Mouse (Mus musculus): Measurements from ENCODE around the gene Pla1a. TPM values are rescaled to one million over a fixed set of nuclear protein-coding genes. Genes with fewer than 3 reads are reported as not detected.

Pla1a gene
- polyA plus RNA-seq, 1 experiment = 1.5 TPM

GRCm38 (mm10) chr16:38407584-38407983 lies 25.4 kb downstream of the Pla1a start:
- TF ChIP-seq POLR2A (IDR thresholded peaks at IDR 0.05; ENCODE audit: borderline replicate concordance, control insufficient read depth, low read depth, low read length) = no peak
- TF ChIP-seq CTCF (IDR thresholded peaks at IDR 0.05; ENCODE audit: control insufficient read depth, insufficient read depth, low read length) = no peak
- no peaks in the 10 kb centered on the region; the same call in 1 of the 2 replicates for H3K4me1 ChIP-seq (ENCODE audit: control insufficient read depth, insufficient read depth, low read length)
- 60% methylated on average over 5 of the region's 5 CpGs for WGBS
- H3K27ac ChIP-seq (ENCODE audit: control insufficient read depth, insufficient read depth, low read depth, low read length, poor library complexity) = no peak overlapping the region
- no peak overlapping the region for H3K4me3 ChIP-seq (replicated peaks; ENCODE audit: control insufficient read depth, low read depth, low read length)

GRCm38 (mm10) chr16:38406708-38407107 lies 26.2 kb downstream of the Pla1a start:
- no peak overlapping the region for H3K4me3 ChIP-seq (replicated peaks; ENCODE audit: control insufficient read depth, low read depth, low read length)
- no peaks in the 10 kb centered on the region; the same call in 1 of the 2 replicates for H3K4me1 ChIP-seq (ENCODE audit: control insufficient read depth, insufficient read depth, low read length)
- 67% methylated on average over 6 of the region's 6 CpGs for WGBS
- H3K27ac ChIP-seq (ENCODE audit: control insufficient read depth, insufficient read depth, low read depth, low read length, poor library complexity) = no peak overlapping the region
- no peak for TF ChIP-seq CTCF (IDR thresholded peaks at IDR 0.05; ENCODE audit: control insufficient read depth, insufficient read depth, low read length)
- no peak for TF ChIP-seq POLR2A (IDR thresholded peaks at IDR 0.05; ENCODE audit: borderline replicate concordance, control insufficient read depth, low read depth, low read length)

GRCm38 (mm10) chr16:38406293-38406692 lies 26.7 kb downstream of the Pla1a start:
- TF ChIP-seq CTCF (IDR thresholded peaks at IDR 0.05; ENCODE audit: control insufficient read depth, insufficient read depth, low read length) = no peak
- TF ChIP-seq POLR2A (IDR thresholded peaks at IDR 0.05; ENCODE audit: borderline replicate concordance, control insufficient read depth, low read depth, low read length) = no peak
- WGBS = 88% methylated on average over 5 of the region's 5 CpGs
- no peaks in the 10 kb centered on the region; the same call in 1 of the 2 replicates for H3K4me1 ChIP-seq (ENCODE audit: control insufficient read depth, insufficient read depth, low read length)
- H3K4me3 ChIP-seq (replicated peaks; ENCODE audit: control insufficient read depth, low read depth, low read length) = no peak overlapping the region
- H3K27ac ChIP-seq (ENCODE audit: control insufficient read depth, insufficient read depth, low read depth, low read length, poor library complexity) = no peak overlapping the region

GRCm38 (mm10) chr16:38403639-38404038 lies 29.3 kb downstream of the Pla1a start:
- Histone ChIP-seq H3K4me1 (ENCODE audit: control insufficient read depth, insufficient read depth, low read length) (peaks cover 3% of the 10 kb centered on the region; the same call in 1 of the 2 replicates), H3K4me3 (replicated peaks; ENCODE audit: control insufficient read depth, low read depth, low read length) (no peak overlapping the region), H3K27ac (ENCODE audit: control insufficient read depth, insufficient read depth, low read depth, low read length, poor library complexity) (peak overlapping the region; percentile 30; the same call in 1 of the 2 replicates)
- 4% methylated on average over 7 of the region's 7 CpGs for WGBS
- TF ChIP-seq POLR2A (IDR thresholded peaks at IDR 0.05; ENCODE audit: borderline replicate concordance, control insufficient read depth, low read depth, low read length) = no peak
- no peak for TF ChIP-seq CTCF (IDR thresholded peaks at IDR 0.05; ENCODE audit: control insufficient read depth, insufficient read depth, low read length)

GRCm38 (mm10) chr16:38401468-38401867 lies 31.5 kb downstream of the Pla1a start:
- Histone ChIP-seq H3K4me3 (replicated peaks; ENCODE audit: control insufficient read depth, low read depth, low read length) (no peak overlapping the region), H3K4me1 (ENCODE audit: control insufficient read depth, insufficient read depth, low read length) (peaks cover 3% of the 10 kb centered on the region; the same call in 1 of the 2 replicates), H3K27ac (ENCODE audit: control insufficient read depth, insufficient read depth, low read depth, low read length, poor library complexity) (no peak overlapping the region)
- WGBS = 80% methylated on average over 6 of the region's 6 CpGs
- TF ChIP-seq POLR2A (IDR thresholded peaks at IDR 0.05; ENCODE audit: borderline replicate concordance, control insufficient read depth, low read depth, low read length) (no peak), CTCF (IDR thresholded peaks at IDR 0.05; ENCODE audit: control insufficient read depth, insufficient read depth, low read length) (no peak)

- TF ChIP-seq CTCF (IDR thresholded peaks at IDR 0.05; ENCODE audit: control insufficient read depth, insufficient read depth, low read length) = no peak
- no peak for TF ChIP-seq POLR2A (IDR thresholded peaks at IDR 0.05; ENCODE audit: borderline replicate concordance, control insufficient read depth, low read depth, low read length)
- Histone ChIP-seq H3K27ac (ENCODE audit: control insufficient read depth, insufficient read depth, low read depth, low read length, poor library complexity) (no peak overlapping the region), H3K4me1 (ENCODE audit: control insufficient read depth, insufficient read depth, low read length) (peaks cover 4% of the 10 kb centered on the region; the same call in 1 of the 2 replicates), H3K4me3 (replicated peaks; ENCODE audit: control insufficient read depth, low read depth, low read length) (no peak overlapping the region)
- 84% methylated on average over 9 of the region's 9 CpGs for WGBS
Measured at GRCm38 (mm10) chr16:38400311-38400960, 32.5 kb downstream of the Pla1a start.

GRCm38 (mm10) chr16:38399531-38400231 lies 33.3 kb downstream of the Pla1a start:
- no peak for TF ChIP-seq POLR2A (IDR thresholded peaks at IDR 0.05; ENCODE audit: borderline replicate concordance, control insufficient read depth, low read depth, low read length)
- TF ChIP-seq CTCF (IDR thresholded peaks at IDR 0.05; ENCODE audit: control insufficient read depth, insufficient read depth, low read length) = no peak
- Histone ChIP-seq H3K27ac (ENCODE audit: control insufficient read depth, insufficient read depth, low read depth, low read length, poor library complexity) (0 out of 2 replicates have a peak overlapping the region, but pooled peaks have one; percentile 11), H3K4me1 (ENCODE audit: control insufficient read depth, insufficient read depth, low read length) (peaks cover 4% of the 10 kb centered on the region; the same call in 1 of the 2 replicates), H3K4me3 (replicated peaks; ENCODE audit: control insufficient read depth, low read depth, low read length) (no peak overlapping the region)
- 12% methylated on average over 17 of the region's 17 CpGs for WGBS

- Histone ChIP-seq H3K4me3 (replicated peaks; ENCODE audit: control insufficient read depth, low read depth, low read length) (no peak overlapping the region), H3K4me1 (ENCODE audit: control insufficient read depth, insufficient read depth, low read length) (peaks cover 4% of the 10 kb centered on the region; the same call in 1 of the 2 replicates), H3K27ac (ENCODE audit: control insufficient read depth, insufficient read depth, low read depth, low read length, poor library complexity) (no peak overlapping the region)
- TF ChIP-seq CTCF (IDR thresholded peaks at IDR 0.05; ENCODE audit: control insufficient read depth, insufficient read depth, low read length) (no peak), POLR2A (IDR thresholded peaks at IDR 0.05; ENCODE audit: borderline replicate concordance, control insufficient read depth, low read depth, low read length) (no peak)
- 27% methylated on average over 3 of the region's 3 CpGs for WGBS
Measured at GRCm38 (mm10) chr16:38399076-38399475, 33.9 kb downstream of the Pla1a start.
